Mouse (Mus musculus): Measurements from ENCODE around the gene Prss57.

DNA sequence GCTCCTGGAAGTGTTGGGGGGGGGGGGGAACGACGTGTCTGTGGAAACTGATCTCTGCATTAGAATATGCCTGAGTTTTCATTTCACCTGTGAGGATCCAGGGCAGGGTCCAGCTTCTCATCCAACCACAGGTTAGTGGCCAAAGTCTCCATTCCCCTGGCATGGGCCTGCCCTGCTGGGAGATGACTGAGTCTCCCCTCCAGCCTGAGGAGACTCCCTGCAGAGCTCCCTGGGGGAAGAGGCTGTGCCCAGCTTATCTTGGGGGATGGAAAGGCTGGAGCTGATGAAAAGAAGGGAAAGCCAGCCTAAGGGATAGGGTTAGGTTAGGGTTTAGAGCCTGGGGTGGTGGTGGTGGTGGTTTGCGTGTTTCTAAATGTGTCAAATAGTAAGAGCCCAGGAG lies 11.1 kb upstream of the Prss57 start:
- TF ChIP-seq TAL1 (IDR thresholded peaks at IDR 0.05; ENCODE audit: low read length) (no peak), GATA1 (IDR thresholded peaks at IDR 0.05; ENCODE audit: low read length) (no peak)
